Mouse (Mus musculus): ENCODE measurements at regions not wholly inside any gene's neighbourhood (a gene's known extent, or its start where the extent isn't known, plus 50 kb on each side); places are given as distances from the start of the nearest gene placed in this dataset.

GRCm38 (mm10) chr6:20290496-20290895 is 924.8 kb upstream of the Kcnd2 start:
- peak; percentile 1 for DNase-seq
